Mouse (Mus musculus) MEL (cell line): ENCODE results near the gene Hmg20b.

Source experiments
- RAD21 ChIP-seq: IDR thresholded peaks from 2 replicates; pipeline ENCODE4 v1.6.1; 2011; ENCODE audit warnings: mild to moderate bottlenecking, low read depth, low read length, improper control_type of control experiment
- TAL1 ChIP-seq: IDR thresholded peaks from 2 replicates; pipeline ENCODE4 v1.6.1; 2012; ENCODE audit warnings: mild to moderate bottlenecking, inconsistent platforms, low read length, moderate library complexity, mixed read lengths
- ZMIZ1 ChIP-seq: IDR thresholded peaks from 2 replicates; pipeline ENCODE4 v1.6.1; 2012; ENCODE audit warnings: low read depth, mild to moderate bottlenecking, inconsistent platforms, low read length, improper control_type of control experiment, moderate library complexity

- TF ChIP-seq RAD21 (no peak), ZMIZ1 (no peak), TAL1 (no peak)
Observed at GRCm38 (mm10) chr10:81313581-81313980, 36.7 kb downstream of the Hmg20b start.
